Mouse (Mus musculus): Measurements from ENCODE around the gene Park7.

DNA sequence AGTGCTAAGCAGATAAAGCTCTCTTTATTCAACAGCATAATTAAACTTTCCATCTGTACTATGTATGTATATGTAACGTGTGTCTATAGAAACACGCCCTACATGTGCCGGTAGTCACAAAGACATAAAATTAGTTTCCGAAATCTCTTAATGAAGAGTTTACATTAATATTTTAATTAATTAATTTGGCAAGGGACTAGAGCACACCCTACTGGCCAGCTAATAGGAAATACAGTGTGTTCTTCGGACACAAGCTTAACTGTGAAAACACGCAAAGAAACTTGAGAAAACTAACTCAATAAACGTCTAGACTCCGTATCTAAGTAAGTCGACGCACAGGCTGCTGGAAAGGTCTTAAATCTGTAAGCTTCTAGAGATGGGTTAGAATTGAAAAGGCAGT, 64.3 kb downstream of the Park7 start:
- TF ChIP-seq CTCF (IDR thresholded peaks at IDR 0.05; ENCODE audit: insufficient read depth, low read depth, low read length) (no peak), POLR2A (IDR thresholded peaks at IDR 0.05; ENCODE audit: insufficient read depth, low read depth, low read length) (no peak)

Measured in olfactory bulb, adult 2 months (tissue).